Mouse (Mus musculus) lung, adult 2 months (tissue): ENCODE data around the gene Cdk8.

Source experiments
- CTCF ChIP-seq: fragments of 200-500 bp; IDR thresholded peaks from 2 replicates; pipeline ENCODE4 v1.5.1; 2011; ENCODE audit warnings: mild to moderate bottlenecking, low read length, control low read depth; ENCODE audit not compliant: insufficient read depth
- POLR2A ChIP-seq: fragments of 200-500 bp; IDR thresholded peaks from 2 replicates; pipeline ENCODE4 v1.6.1; 2011; ENCODE audit warnings: low read depth, mild to moderate bottlenecking, control low read depth, low read length, borderline replicate concordance; ENCODE audit errors: extremely low read depth

- TF ChIP-seq CTCF: no peak
- peak; percentile 81; the same call in 1 of the 2 replicates for TF ChIP-seq POLR2A
Observed at GRCm38 (mm10) chr5:146220879-146221714, 9.9 kb upstream of the Cdk8 start, which contains the start of gene Rnf6.
